ENCODE assay signal across 8 mouse cellular contexts in genomic region chr5:64812124-64812982, GRCm38 (mm10). TPM values are rescaled to one million over a fixed set of nuclear protein-coding genes. Genes with fewer than 3 reads are reported as not detected.
DNase-seq lines count a peak whose midpoint lies in the region; ATAC-seq and TF ChIP-seq lines count a peak whose summit lies in the region.

No protein-coding gene starts in this region.

- peaks cover 48% of the 10 kb centered on the region for H3K4me1 ChIP-seq in heart, adult 2 months (ENCODE audit: control insufficient read depth, insufficient read depth, low read length)
- peaks cover 87% of the 10 kb centered on the region for H3K4me1 ChIP-seq in lung, embryonic 15.5 days

- H3K4me3 ChIP-seq in heart, adult 2 months = peak overlapping the region; percentile 50
- H3K4me3 ChIP-seq in lung, embryonic 15.5 days = peak overlapping the region; percentile 22

- DNase-seq in cerebellum, postnatal 10 days = peak; percentile 58 to 64
- peak; percentile 33 for DNase-seq in embryo, embryonic 11 days
- DNase-seq in heart, adult 2 months = peak; percentile 91 to 92
- DNase-seq in kidney, adult 18-20 months = peak; percentile 88
- peak; percentile 74 for DNase-seq in urinary bladder, adult 2 months (ENCODE audit: low spot score)

- H3K27ac ChIP-seq in heart, adult 2 months = peak overlapping the region; percentile 99
- H3K27ac ChIP-seq in lung, embryonic 15.5 days = peak overlapping the region; percentile 94

- H3K79me2 ChIP-seq in heart, adult 2 months (replicated peaks; ENCODE audit: control insufficient read depth, insufficient read depth, low read length) = peaks cover 11% of the 10 kb centered on the region

- TF ChIP-seq EP300 in heart, adult 2 months (IDR thresholded peaks at IDR 0.05; ENCODE audit: insufficient read depth, low read depth, low read length) = peak; percentile 93

- peaks cover 42% of the 10 kb centered on the region for H3K36me3 ChIP-seq in heart, adult 2 months (ENCODE audit: control insufficient read depth, insufficient read depth, low read length)
- peaks cover 8% of the 10 kb centered on the region; the same call in 1 of the 2 replicates for H3K36me3 ChIP-seq in lung, embryonic 15.5 days

- no peaks in the 10 kb centered on the region for H3K27me3 ChIP-seq in heart, adult 2 months (ENCODE audit: control insufficient read depth, insufficient read depth, low read length)
- H3K27me3 ChIP-seq in lung, embryonic 15.5 days = no peaks in the 10 kb centered on the region

- no peak for ATAC-seq in cerebellum, adult (ENCODE audit: insufficient number of reproducible peaks, low FRiP score, low TSS enrichment)
- ATAC-seq in lung, embryonic 15.5 days (ENCODE audit: borderline replicate concordance, extremely low read depth, low FRiP score, low TSS enrichment) = peak; percentile 29
- peak; percentile 35 for ATAC-seq in neutrophil, adult 5-6 weeks (ENCODE audit: extremely low read depth, insufficient number of reproducible peaks, low FRiP score, poor library complexity, severe bottlenecking)

- no peaks in the 10 kb centered on the region for H3K9me3 ChIP-seq in lung, embryonic 15.5 days

- TF ChIP-seq POLR2A in heart, adult 2 months (IDR thresholded peaks at IDR 0.05; ENCODE audit: insufficient read depth, low read depth, low read length) = peak; percentile 65

- intact Hi-C loops in heart, adult 2 months (cut with DNase I) = loop anchor here (1.0 to 2.0 kb wide), 2 partner anchors 130 to 524 kb away; no protein-coding TSS in a partner anchor

- 2% methylated on average over 22 of the region's 22 CpGs for WGBS in heart, adult 2 months
- 3% methylated on average over 22 of the region's 22 CpGs for WGBS in lung, embryonic 15.5 days

- H3K4me2 ChIP-seq in lung, embryonic 15.5 days = peak overlapping the region; percentile 52

- no peak for TF ChIP-seq CTCF in heart, adult 2 months (IDR thresholded peaks at IDR 0.05)

- H3K9ac ChIP-seq in heart, adult 2 months (ENCODE audit: low read depth, low read length) = peak overlapping the region; percentile 82
- peak overlapping the region; percentile 32 for H3K9ac ChIP-seq in lung, embryonic 15.5 days

RNA-seq across cellular contexts. Expression of gene Klf3, which starts 9.2 kb away (rescaled TPM):
- 10 to 100 TPM; 41.4 to 46.6 TPM for total RNA-seq in heart, adult 2 months (2021)
- 34.3 and 41.8 TPM in 2 replicates for polyA plus RNA-seq in heart, adult 2 months (2012; rRNA removed)
- 67.2 and 68.7 TPM in 2 replicates for polyA plus RNA-seq in lung, embryonic 15.5 days (2015; fragmentation: Nextera tagmentation; extraction: Ambion mirVana)
- total RNA-seq in neutrophil, adult 5-6 weeks (2017) = 278 and 280 TPM in 2 replicates
- 55.4 and 59.6 TPM in 2 replicates for polyA plus RNA-seq in urinary bladder, adult 2 months (2012; rRNA removed)

Comparison
In these comparisons a context has a peak if more than half of its experiments do, and no peak if none do; other contexts are left out.
1. DNase-seq: peak in every context shown above with its lines; median percentile 92 in heart, adult 2 months; 88 in kidney, adult 18-20 months; 74 in urinary bladder, adult 2 months; 61 in cerebellum, postnatal 10 days; 33 in embryo, embryonic 11 days.